Mouse (Mus musculus): ENCODE data around the gene Ror1. TPM values are rescaled to one million over a fixed set of nuclear protein-coding genes. Genes with fewer than 3 reads are reported as not detected.

The Ror1 gene
- polyA plus RNA-seq, 1 experiment: not detected

GRCm38 (mm10) chr4:100435281-100436168 is 339.9 kb downstream of the Ror1 start:
- TF ChIP-seq POLR2A (IDR thresholded peaks at IDR 0.05; ENCODE audit: insufficient read depth, low read depth, low read length): no peak
- H3K4me3 ChIP-seq (ENCODE audit: insufficient read depth, low read depth, low read length): no peak overlapping the region
- WGBS: 80% methylated on average over 8 of the region's 8 CpGs
- H3K27ac ChIP-seq (ENCODE audit: insufficient read depth, low read depth, low read length): no peak overlapping the region
- no peaks in the 10 kb centered on the region for H3K4me1 ChIP-seq (ENCODE audit: control insufficient read depth, insufficient read depth, low read length)

GRCm38 (mm10) chr4:100436169-100436547 is 340.6 kb downstream of the Ror1 start:
- H3K4me1 ChIP-seq (ENCODE audit: control insufficient read depth, insufficient read depth, low read length): no peaks in the 10 kb centered on the region
- no peak overlapping the region for H3K4me3 ChIP-seq (ENCODE audit: insufficient read depth, low read depth, low read length)
- WGBS: 93% methylated on average over 4 of the region's 4 CpGs
- H3K27ac ChIP-seq (ENCODE audit: insufficient read depth, low read depth, low read length): no peak overlapping the region
- TF ChIP-seq CTCF (IDR thresholded peaks at IDR 0.05; ENCODE audit: insufficient read depth, low read depth, low read length) (no peak), POLR2A (IDR thresholded peaks at IDR 0.05; ENCODE audit: insufficient read depth, low read depth, low read length) (no peak)

- no peak overlapping the region for H3K4me3 ChIP-seq (ENCODE audit: insufficient read depth, low read depth, low read length)
- no peak for TF ChIP-seq POLR2A (IDR thresholded peaks at IDR 0.05; ENCODE audit: insufficient read depth, low read depth, low read length)
- no peak for TF ChIP-seq CTCF (IDR thresholded peaks at IDR 0.05; ENCODE audit: insufficient read depth, low read depth, low read length)
- 88% methylated on average over 3 of the region's 3 CpGs for WGBS
- no peak overlapping the region for H3K27ac ChIP-seq (ENCODE audit: insufficient read depth, low read depth, low read length)
- H3K4me1 ChIP-seq (ENCODE audit: control insufficient read depth, insufficient read depth, low read length): no peaks in the 10 kb centered on the region
These were observed 351.3 kb downstream of the Ror1 start for GRCm38 (mm10) chr4:100446897-100447296.

- no peaks in the 10 kb centered on the region for H3K4me1 ChIP-seq (ENCODE audit: control insufficient read depth, insufficient read depth, low read length)
- no peak overlapping the region for H3K27ac ChIP-seq (ENCODE audit: insufficient read depth, low read depth, low read length)
- TF ChIP-seq POLR2A (IDR thresholded peaks at IDR 0.05; ENCODE audit: insufficient read depth, low read depth, low read length): no peak
- TF ChIP-seq CTCF (IDR thresholded peaks at IDR 0.05; ENCODE audit: insufficient read depth, low read depth, low read length): no peak
- 62% methylated on average over 9 of the region's 9 CpGs for WGBS
- no peak overlapping the region for H3K4me3 ChIP-seq (ENCODE audit: insufficient read depth, low read depth, low read length)
These were observed 367.0 kb downstream of the Ror1 start for GRCm38 (mm10) chr4:100462493-100463120.

GRCm38 (mm10) chr4:100478592-100479321 is 383.2 kb downstream of the Ror1 start, which contains the start of gene Ube2u:
Gene Ube2u (plus strand): TSS chr4:100478849.
- TF ChIP-seq CTCF (IDR thresholded peaks at IDR 0.05; ENCODE audit: insufficient read depth, low read depth, low read length) (no peak), POLR2A (IDR thresholded peaks at IDR 0.05; ENCODE audit: insufficient read depth, low read depth, low read length) (no peak)
- no peak within 1 kb of the TSS for H3K4me3 ChIP-seq (ENCODE audit: insufficient read depth, low read depth, low read length)
- H3K27ac ChIP-seq (ENCODE audit: insufficient read depth, low read depth, low read length): no peak within 1 kb of the TSS
- peaks cover 5% of the 10 kb centered on the region; the same call in 1 of the 2 replicates for H3K4me1 ChIP-seq (ENCODE audit: control insufficient read depth, insufficient read depth, low read length)
- WGBS: 17% methylated on average over 15 of the region's 15 CpGs

GRCm38 (mm10) chr4:100488447-100488846 is 392.9 kb downstream of the Ror1 start:
- 97% methylated on average over 3 of the region's 3 CpGs for WGBS
- Histone ChIP-seq H3K4me3 (ENCODE audit: insufficient read depth, low read depth, low read length) (no peak overlapping the region), H3K4me1 (ENCODE audit: control insufficient read depth, insufficient read depth, low read length) (no peaks in the 10 kb centered on the region), H3K27ac (ENCODE audit: insufficient read depth, low read depth, low read length) (no peak overlapping the region)
- no peak for TF ChIP-seq CTCF (IDR thresholded peaks at IDR 0.05; ENCODE audit: insufficient read depth, low read depth, low read length)

Other genes with a start within 250 kb of the Ror1 start
- not detected in 2 replicates for gene Pgm1, start 166.4 kb upstream of the Ror1 start, polyA plus RNA-seq (2012; ENCODE audit: insufficient read depth, insufficient read length, low replicate concordance, missing spikeins)
- not detected in 2 replicates for gene Itgb3bp, start 166.0 kb upstream of the Ror1 start, polyA plus RNA-seq (2012; ENCODE audit: insufficient read depth, insufficient read length, low replicate concordance, missing spikeins)

All from olfactory bulb, adult 2 months (tissue).